Mouse (Mus musculus) stomach, embryonic 16.5 days (tissue): ENCODE measurements at regions not wholly inside any gene's neighbourhood (a gene's known extent, or its start where the extent isn't known, plus 50 kb on each side); places are given as distances from the start of the nearest gene placed in this dataset.
A peak's percentile ranks its signal among the peaks of the same experiment; 100 is the strongest.

Experiments
- ATAC-seq: fragments of 200-750 bp; cut with Nextera tagmentation; 2 replicates; pipeline ENCODE4 v1.8.0; 2017; ENCODE audit warnings: moderate number of reproducible peaks, moderate TSS enrichment; ENCODE audit not compliant: insufficient read depth, low FRiP score
- H3K27ac ChIP-seq: fragments of 300-500 bp; sonication (generic); 2 replicates; pipeline ENCODE4 v1.5.1; 2014; ENCODE audit warnings: low read length
- H3K27me3 ChIP-seq: fragments of 300-500 bp; sonication (generic); 2 replicates; pipeline ENCODE4 v1.6.1; 2014; ENCODE audit warnings: low read length, control low read depth, mixed read lengths; ENCODE audit not compliant: control insufficient read depth, insufficient read depth
- H3K36me3 ChIP-seq: fragments of 300-500 bp; sonication (generic); 2 replicates; pipeline ENCODE4 v1.6.1; 2014; ENCODE audit warnings: low read length; ENCODE audit not compliant: control insufficient read depth, insufficient read depth
- H3K4me1 ChIP-seq: fragments of 300-500 bp; sonication (generic); 2 replicates; pipeline ENCODE4 v1.6.1; 2014; ENCODE audit warnings: low read length, control low read depth, mixed read lengths; ENCODE audit not compliant: control insufficient read depth, insufficient read depth
- H3K4me2 ChIP-seq: fragments of 300-500 bp; sonication (generic); 2 replicates; pipeline ENCODE4 v1.6.1; 2014; ENCODE audit warnings: low read depth, low read length, mixed read lengths
- H3K4me3 ChIP-seq: fragments of 300-500 bp; sonication (generic); replicated peaks from 2 replicates; pipeline ENCODE4 v1.5.1; 2014; ENCODE audit warnings: mild to moderate bottlenecking, low read length
- H3K9ac ChIP-seq: fragments of 300-500 bp; sonication (generic); 2 replicates; pipeline ENCODE4 v1.6.1; 2014; ENCODE audit warnings: low read length
- H3K9me3 ChIP-seq: fragments of 300-500 bp; sonication (generic); replicated peaks from 2 replicates; pipeline ENCODE4 v1.6.1; 2016; ENCODE audit warnings: low read length, control low read depth; ENCODE audit not compliant: control insufficient read depth
- WGBS: fragments of 180-500 bp; shearing (Covaris S2); extraction: QIAGEN DNeasy Blood & Tissue Kit; methylation state at CpG from one replicate; pipeline ENCODE4 v1.1.7; 2014; 5-methylcytosine and 5-hydroxymethylcytosine counted together

GRCm38 (mm10) chrX:12288562-12289117 lies 128.5 kb upstream of the Bcor start:
- Histone ChIP-seq H3K36me3 (no peaks in the 10 kb centered on the region), H3K9ac (no peak overlapping the region), H3K9me3 (no peaks in the 10 kb centered on the region), H3K4me3 (no peak overlapping the region), H3K27ac (no peak overlapping the region), H3K4me2 (no peak overlapping the region), H3K27me3 (peaks cover 4% of the 10 kb centered on the region; the same call in 1 of the 2 replicates), H3K4me1 (no peaks in the 10 kb centered on the region)
- ATAC-seq, result no peak
- 56% methylated on average over 5 of the region's 5 CpGs for WGBS

- no peaks in the 10 kb centered on the region for H3K9me3 ChIP-seq
Observed at GRCm38 (mm10) chrX:12293146-12293545, 133.0 kb upstream of the Bcor start.

GRCm38 (mm10) chrX:12294452-12294851 lies 134.3 kb upstream of the Bcor start:
- no peak overlapping the region for H3K9ac ChIP-seq
- no peak overlapping the region for H3K4me2 ChIP-seq
- no peaks in the 10 kb centered on the region for H3K36me3 ChIP-seq
- H3K4me3 ChIP-seq, result no peak overlapping the region
- 73% methylated on average over 9 of the region's 9 CpGs for WGBS
- H3K27ac ChIP-seq, result no peak overlapping the region
- peaks cover 4% of the 10 kb centered on the region; the same call in 1 of the 2 replicates for H3K27me3 ChIP-seq
- no peaks in the 10 kb centered on the region for H3K9me3 ChIP-seq
- peak; percentile 53; the same call in 1 of the 2 replicates for ATAC-seq
- H3K4me1 ChIP-seq, result no peaks in the 10 kb centered on the region

More at GRCm38 (mm10) chrX:12293146-12293545, 133.0 kb upstream of the Bcor start:
- H3K4me2 ChIP-seq, result no peak overlapping the region
- no peaks in the 10 kb centered on the region for H3K4me1 ChIP-seq
- ATAC-seq, result no peak
- H3K27ac ChIP-seq, result no peak overlapping the region
- no peaks in the 10 kb centered on the region for H3K36me3 ChIP-seq
- H3K27me3 ChIP-seq, result peaks cover 4% of the 10 kb centered on the region; the same call in 1 of the 2 replicates
- no peak overlapping the region for H3K4me3 ChIP-seq
- 69% methylated on average over 2 of the region's 2 CpGs for WGBS
- no peak overlapping the region for H3K9ac ChIP-seq

- no peak for ATAC-seq
- no peaks in the 10 kb centered on the region for H3K9me3 ChIP-seq
- H3K4me2 ChIP-seq, result no peak overlapping the region
- peaks cover 4% of the 10 kb centered on the region; the same call in 1 of the 2 replicates for H3K27me3 ChIP-seq
- WGBS, result 37% methylated on average over 6 of the region's 6 CpGs
- H3K4me1 ChIP-seq, result no peaks in the 10 kb centered on the region
- H3K4me3 ChIP-seq, result no peak overlapping the region
- no peaks in the 10 kb centered on the region for H3K36me3 ChIP-seq
- no peak overlapping the region for H3K27ac ChIP-seq
- H3K9ac ChIP-seq, result no peak overlapping the region
Observed at GRCm38 (mm10) chrX:12294941-12295340, 134.8 kb upstream of the Bcor start.

- no peak overlapping the region for H3K9ac ChIP-seq
- ATAC-seq, result no peak
- no peaks in the 10 kb centered on the region for H3K36me3 ChIP-seq
- no peaks in the 10 kb centered on the region for H3K4me1 ChIP-seq
- no peak overlapping the region for H3K4me2 ChIP-seq
- peaks cover 4% of the 10 kb centered on the region; the same call in 1 of the 2 replicates for H3K27me3 ChIP-seq
- no peak overlapping the region for H3K27ac ChIP-seq
- WGBS, result 70% methylated on average over 9 of the region's 9 CpGs
- H3K9me3 ChIP-seq, result no peaks in the 10 kb centered on the region
- no peak overlapping the region for H3K4me3 ChIP-seq
Observed at GRCm38 (mm10) chrX:12296264-12297053, 136.3 kb upstream of the Bcor start.

- Histone ChIP-seq H3K9me3 (no peaks in the 10 kb centered on the region), H3K4me3 (no peak overlapping the region), H3K4me1 (no peaks in the 10 kb centered on the region), H3K27me3 (no peaks in the 10 kb centered on the region; the same call in 1 of the 2 replicates), H3K36me3 (no peaks in the 10 kb centered on the region), H3K4me2 (no peak overlapping the region), H3K27ac (no peak overlapping the region), H3K9ac (no peak overlapping the region)
- 73% methylated on average over 5 of the region's 5 CpGs for WGBS
- no peak for ATAC-seq
Observed at GRCm38 (mm10) chrX:12298609-12299008, 138.5 kb upstream of the Bcor start.

GRCm38 (mm10) chrX:12299236-12299635 lies 139.1 kb upstream of the Bcor start:
- no peak for ATAC-seq
- no peaks in the 10 kb centered on the region; the same call in 1 of the 2 replicates for H3K27me3 ChIP-seq
- 80% methylated on average over 11 of the region's 11 CpGs for WGBS
- no peaks in the 10 kb centered on the region for H3K36me3 ChIP-seq
- no peaks in the 10 kb centered on the region for H3K9me3 ChIP-seq
- no peak overlapping the region for H3K27ac ChIP-seq
- no peak overlapping the region for H3K9ac ChIP-seq
- no peak overlapping the region for H3K4me3 ChIP-seq
- no peaks in the 10 kb centered on the region for H3K4me1 ChIP-seq
- H3K4me2 ChIP-seq, result no peak overlapping the region

GRCm38 (mm10) chrX:12304678-12305077 lies 144.5 kb upstream of the Bcor start:
- H3K27me3 ChIP-seq, result peaks cover 10% of the 10 kb centered on the region; the same call in 1 of the 2 replicates
- no peaks in the 10 kb centered on the region for H3K36me3 ChIP-seq
- no peaks in the 10 kb centered on the region for H3K9me3 ChIP-seq
- 60% methylated on average over 5 of the region's 5 CpGs for WGBS
- no peak overlapping the region for H3K4me2 ChIP-seq
- H3K9ac ChIP-seq, result no peak overlapping the region
- H3K4me3 ChIP-seq, result no peak overlapping the region
- H3K27ac ChIP-seq, result no peak overlapping the region
- no peak for ATAC-seq
- no peaks in the 10 kb centered on the region for H3K4me1 ChIP-seq

- H3K27ac ChIP-seq, result no peak overlapping the region
- no peak for ATAC-seq
- 65% methylated on average over 3 of the region's 3 CpGs for WGBS
Observed at GRCm38 (mm10) chrX:12306940-12307339, 146.8 kb upstream of the Bcor start.

More at GRCm38 (mm10) chrX:12306940-12307339, 146.8 kb upstream of the Bcor start:
- no peaks in the 10 kb centered on the region for H3K9me3 ChIP-seq
- H3K9ac ChIP-seq, result no peak overlapping the region
- no peak overlapping the region for H3K4me3 ChIP-seq
- H3K27me3 ChIP-seq, result peaks cover 14% of the 10 kb centered on the region; the same call in 1 of the 2 replicates
- no peaks in the 10 kb centered on the region for H3K36me3 ChIP-seq
- no peaks in the 10 kb centered on the region for H3K4me1 ChIP-seq
- no peak overlapping the region for H3K4me2 ChIP-seq
